Mouse (Mus musculus): ENCODE data around the gene Adcy6.

DNA sequence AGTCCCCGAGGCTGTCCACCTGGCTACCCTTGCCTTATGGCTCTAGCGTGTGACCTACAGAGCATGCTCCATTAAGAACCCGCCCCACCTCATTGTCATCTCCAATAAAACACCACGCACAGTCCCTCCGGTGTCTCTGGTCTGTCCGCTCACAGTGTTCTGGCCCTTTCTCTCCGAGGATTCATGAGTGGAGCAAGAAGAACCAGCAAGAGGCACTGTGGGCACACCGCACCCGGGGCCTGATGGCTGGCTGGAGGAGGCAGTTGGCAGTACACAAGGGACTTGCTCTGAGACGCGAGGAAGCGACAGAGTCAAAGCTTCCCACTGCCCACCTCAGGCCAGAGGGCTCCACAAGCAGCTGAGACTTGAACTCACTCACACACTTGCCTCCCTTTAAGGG is 34.5 kb upstream of the Adcy6 start:
- TF ChIP-seq GATA1 (IDR thresholded peaks at IDR 0.05; ENCODE audit: low read length) (no peak), TAL1 (IDR thresholded peaks at IDR 0.05; ENCODE audit: low read length) (no peak)
